Mouse (Mus musculus) midbrain, embryonic 12.5 days (tissue): ENCODE measurements around the gene Ctnnal1. TPM values are rescaled to one million over a fixed set of nuclear protein-coding genes. Genes with fewer than 3 reads are reported as not detected.
"Not testable (repeated sequence)": the region's sequence is repeated elsewhere in the genome, so short reads cannot be mapped to it uniquely, and the experiment has no call there.

Experiments
- ATAC-seq: fragments of 200-750 bp; cut with Nextera tagmentation; 2 replicates; pipeline ENCODE4 v1.8.0; 2017; ENCODE audit warnings: low read depth, moderate TSS enrichment, moderate library complexity; ENCODE audit not compliant: low FRiP score
- H3K27ac ChIP-seq: fragments of 300-500 bp; sonication (generic); replicated peaks from 2 replicates; pipeline ENCODE4 v1.5.1; 2016; ENCODE audit warnings: mild to moderate bottlenecking
- H3K27me3 ChIP-seq: fragments of 300-500 bp; sonication (generic); 2 replicates; pipeline ENCODE4 v1.6.1; 2016; ENCODE audit warnings: mild to moderate bottlenecking
- H3K36me3 ChIP-seq: fragments of 300-500 bp; sonication (generic); 2 replicates; pipeline ENCODE4 v1.6.1; 2016
- H3K4me1 ChIP-seq: fragments of 300-500 bp; sonication (generic); 2 replicates; pipeline ENCODE4 v1.6.1; 2016
- H3K4me2 ChIP-seq: fragments of 300-500 bp; sonication (generic); replicated peaks from 2 replicates; pipeline ENCODE4 v1.6.1; 2016; ENCODE audit warnings: mild to moderate bottlenecking, moderate library complexity
- H3K4me3 ChIP-seq: fragments of 300-500 bp; sonication (generic); 2 replicates; pipeline ENCODE4 v1.5.1; 2016; ENCODE audit warnings: mild to moderate bottlenecking
- H3K9ac ChIP-seq: fragments of 300-500 bp; sonication (generic); replicated peaks from 2 replicates; pipeline ENCODE4 v1.6.1; 2016; ENCODE audit warnings: mild to moderate bottlenecking, moderate library complexity
- H3K9me3 ChIP-seq: fragments of 300-500 bp; sonication (generic); 2 replicates; pipeline ENCODE4 v1.6.1; 2016; ENCODE audit warnings: mild to moderate bottlenecking
- WGBS: fragments of 180-500 bp; shearing (Covaris S2); methylation state at CpG from one replicate; pipeline ENCODE4 v1.1.7; 2016; 5-methylcytosine and 5-hydroxymethylcytosine counted together
- polyA plus RNA-seq: library from polyadenylated mRNA; unstranded; fragments of >200 nt; fragmentation: Nextera tagmentation; extraction: Ambion mirVana; gene quantifications from 2 replicates; pipeline ENCODE4 v1.2.1, GENCODE M21; 2016

The Ctnnal1 gene
- polyA plus RNA-seq, 1 experiment from 2014 or later, result 29.6 TPM

DNA sequence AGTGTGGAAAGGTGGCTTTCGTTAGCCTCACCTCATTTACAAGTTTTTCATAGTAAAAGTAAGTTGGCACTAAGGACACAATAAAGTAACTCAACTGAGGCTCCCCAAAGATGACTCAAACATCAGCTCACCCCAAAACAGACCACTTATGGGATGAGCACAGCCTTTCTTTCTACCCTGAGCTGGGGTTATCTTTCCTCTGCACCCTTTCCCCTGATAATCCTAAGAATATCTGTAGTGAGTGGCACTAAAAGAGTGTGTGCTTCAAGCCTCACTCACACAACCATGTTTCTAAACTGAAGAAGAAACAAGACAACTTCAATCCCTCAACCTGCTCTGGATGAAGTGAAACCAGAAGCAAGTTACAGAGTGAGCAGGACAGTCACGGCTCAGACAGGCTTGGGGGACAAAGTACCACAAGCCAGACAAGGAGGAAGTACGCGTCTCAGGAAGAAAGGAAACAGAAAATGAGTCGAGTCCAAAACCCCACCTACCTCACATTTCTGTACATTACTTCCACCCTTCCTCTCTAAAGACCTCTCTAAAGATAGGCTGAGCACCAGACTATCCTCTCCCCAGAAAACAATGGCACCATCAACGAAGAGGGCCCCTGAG is 27.6 kb upstream of the Ctnnal1 start:
- Histone ChIP-seq H3K27ac (no peak overlapping the region), H3K36me3 (peaks cover 38% of the 10 kb centered on the region), H3K27me3 (no peaks in the 10 kb centered on the region), H3K9ac (no peak overlapping the region), H3K4me1 (no peaks in the 10 kb centered on the region), H3K4me2 (no peak overlapping the region), H3K9me3 (no peaks in the 10 kb centered on the region), H3K4me3 (no peak overlapping the region)
- 95% methylated on average over 6 of the region's 6 CpGs for WGBS
- no peak for ATAC-seq

DNA sequence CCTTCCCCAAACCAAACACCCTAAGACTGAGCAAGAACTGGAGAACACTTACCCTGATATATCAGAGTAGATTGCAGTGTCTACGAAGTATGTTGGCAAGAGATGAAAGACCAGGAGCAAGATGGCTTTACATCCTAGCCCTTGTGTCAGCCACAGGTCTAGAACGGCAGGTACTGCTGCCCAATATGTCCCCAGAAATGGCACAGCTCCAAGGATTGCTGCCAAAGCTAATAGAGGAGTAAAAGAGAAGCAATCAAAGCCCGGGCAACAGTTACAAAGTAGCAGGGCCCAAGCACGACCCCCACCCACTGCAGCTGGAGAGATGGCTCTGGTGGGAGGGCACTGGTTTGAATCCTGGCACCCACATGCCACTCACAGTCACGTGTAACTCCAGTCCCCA is 23.5 kb upstream of the Ctnnal1 start:
- Histone ChIP-seq H3K27ac (no peak overlapping the region), H3K4me2 (no peak overlapping the region), H3K9ac (no peak overlapping the region), H3K4me3 (no peak overlapping the region), H3K4me1 (no peaks in the 10 kb centered on the region), H3K27me3 (no peaks in the 10 kb centered on the region), H3K9me3 (no peaks in the 10 kb centered on the region), H3K36me3 (peaks cover 43% of the 10 kb centered on the region)
- ATAC-seq, result no peak
- WGBS, result 91% methylated on average over 5 of the region's 5 CpGs

DNA sequence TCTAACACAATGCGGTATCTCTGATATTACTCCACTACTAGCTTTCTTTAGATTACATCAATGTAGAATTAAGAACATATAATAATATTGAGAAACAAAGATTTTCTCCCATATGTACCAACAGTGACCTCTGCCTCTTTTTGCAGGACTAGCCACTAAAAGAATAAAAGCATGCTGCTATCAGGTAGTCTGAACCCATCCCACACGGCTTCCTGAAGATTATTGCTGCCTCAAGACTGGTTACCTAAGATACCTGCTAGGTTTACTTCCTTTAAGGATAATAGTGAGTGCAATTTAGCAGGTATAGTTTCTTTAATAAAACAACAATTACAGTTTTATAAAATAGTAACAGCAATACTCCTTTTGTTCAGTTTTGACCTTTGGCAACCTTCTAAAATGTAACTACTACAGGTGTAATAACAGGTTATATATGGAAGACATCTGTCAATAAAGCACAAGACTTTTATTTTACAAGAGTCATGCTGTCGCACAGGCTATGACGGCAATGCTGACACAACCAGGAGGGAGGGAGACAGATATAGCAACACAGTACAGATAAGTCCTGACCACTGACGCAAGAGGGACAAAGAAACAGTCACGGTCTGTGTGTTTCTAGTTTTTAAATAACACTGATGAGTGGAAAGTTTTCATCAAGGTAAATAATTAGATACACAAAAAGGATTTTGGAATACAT is 21.4 kb upstream of the Ctnnal1 start:
- Histone ChIP-seq H3K4me3 (no peak overlapping the region), H3K9me3 (no peaks in the 10 kb centered on the region), H3K36me3 (peaks cover 51% of the 10 kb centered on the region), H3K9ac (no peak overlapping the region), H3K27ac (no peak overlapping the region), H3K27me3 (no peaks in the 10 kb centered on the region), H3K4me1 (no peaks in the 10 kb centered on the region), H3K4me2 (no peak overlapping the region)
- whole genome bisulfite sequencing, result 94% methylated on average over 6 of the region's 6 CpGs
- ATAC-seq, result no peak

DNA sequence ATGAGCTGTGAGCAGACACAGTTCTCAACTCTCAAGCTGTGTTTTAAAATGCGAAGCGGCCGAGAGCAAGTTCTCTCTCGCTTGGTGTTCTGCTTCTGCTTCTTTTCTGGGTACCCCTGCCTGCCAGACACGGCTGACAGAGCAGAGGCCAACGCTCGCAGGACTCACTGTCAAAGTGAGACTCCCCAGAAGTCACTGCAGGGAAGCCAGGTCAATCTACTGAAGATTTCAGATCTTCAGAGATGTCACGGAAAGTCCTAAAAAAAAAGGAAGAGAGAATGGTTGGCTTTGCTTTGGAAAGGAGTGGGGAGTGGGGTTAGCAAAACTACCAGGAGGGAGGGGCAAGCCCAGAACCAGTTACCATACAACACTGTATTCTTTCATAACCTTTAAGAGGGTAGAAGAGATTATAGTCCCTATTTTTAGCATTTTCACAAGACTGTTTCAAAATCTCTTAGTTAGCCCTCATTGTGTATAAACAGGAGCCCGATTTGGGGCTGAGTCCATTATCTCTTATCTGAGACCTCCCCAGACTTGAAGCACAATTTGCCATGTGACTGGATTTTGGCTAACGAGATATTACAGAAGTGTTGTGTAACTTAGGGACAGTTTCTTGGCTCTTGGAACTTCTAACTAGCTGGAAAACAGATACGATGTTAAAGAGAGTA is 15.2 kb upstream of the Ctnnal1 start:
- no peak overlapping the region for H3K4me3 ChIP-seq
- no peak overlapping the region for H3K9ac ChIP-seq
- H3K9me3 ChIP-seq, result no peaks in the 10 kb centered on the region
- no peak overlapping the region for H3K4me2 ChIP-seq
- ATAC-seq, result no peak
- H3K27me3 ChIP-seq, result no peaks in the 10 kb centered on the region
- 92% methylated on average over 11 of the region's 11 CpGs for WGBS
- no peaks in the 10 kb centered on the region for H3K4me1 ChIP-seq
- no peak overlapping the region for H3K27ac ChIP-seq
- H3K36me3 ChIP-seq, result peaks cover 38% of the 10 kb centered on the region; the same call in 1 of the 2 replicates

DNA sequence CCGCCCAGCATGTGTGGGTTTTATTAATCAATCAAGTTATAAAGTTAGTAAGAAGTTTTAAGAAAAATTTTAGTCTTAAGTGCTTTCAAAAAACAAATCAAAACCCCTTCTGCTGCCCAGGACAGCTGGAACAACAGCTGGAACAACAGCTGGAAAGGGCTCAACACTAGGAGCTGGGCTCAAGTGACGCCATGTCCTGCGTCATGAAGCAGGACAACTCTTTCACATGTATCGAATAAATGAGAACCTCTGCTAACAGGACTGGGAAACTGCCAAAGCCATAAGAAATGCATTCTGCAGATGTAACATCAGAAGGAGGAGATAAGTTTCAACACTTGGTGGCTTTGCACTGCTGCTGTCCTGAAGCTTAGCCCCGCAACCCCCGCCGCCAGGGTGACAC is 14.0 kb upstream of the Ctnnal1 start:
- no peak overlapping the region for H3K4me2 ChIP-seq
- peaks cover 37% of the 10 kb centered on the region; the same call in 1 of the 2 replicates for H3K36me3 ChIP-seq
- WGBS, result 94% methylated on average over 7 of the region's 7 CpGs
- H3K4me1 ChIP-seq, result no peaks in the 10 kb centered on the region
- H3K9me3 ChIP-seq, result no peaks in the 10 kb centered on the region
- no peak for ATAC-seq
- no peak overlapping the region for H3K27ac ChIP-seq
- no peak overlapping the region for H3K9ac ChIP-seq
- H3K27me3 ChIP-seq, result no peaks in the 10 kb centered on the region
- no peak overlapping the region for H3K4me3 ChIP-seq

DNA sequence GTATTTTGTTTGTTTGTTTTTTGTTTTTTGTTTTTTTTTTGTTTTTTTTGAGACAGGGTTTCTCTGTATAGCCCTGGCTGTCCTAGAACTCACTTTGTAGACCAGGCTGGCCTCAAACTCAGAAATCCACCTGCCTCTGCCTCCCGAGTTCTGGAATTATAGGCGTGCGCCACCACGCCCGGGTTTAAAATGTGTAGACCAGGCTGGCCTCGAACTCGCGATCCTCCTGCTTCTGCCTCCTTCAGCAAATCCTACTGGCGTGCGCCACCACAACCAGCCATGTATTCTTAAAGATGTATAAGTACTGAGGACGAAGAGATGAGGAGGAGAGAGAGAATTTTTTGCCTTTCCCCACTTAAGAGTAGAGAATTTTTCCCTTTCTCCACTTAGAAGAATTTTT is 5.6 kb upstream of the Ctnnal1 start:
- not testable (repeated sequence) for H3K9ac ChIP-seq, H3K4me3 ChIP-seq, H3K9me3 ChIP-seq, ATAC-seq, H3K4me2 ChIP-seq, H3K27ac ChIP-seq, H3K4me1 ChIP-seq, H3K27me3 ChIP-seq
- WGBS, result 96% methylated on average over 11 of the region's 11 CpGs
- peaks cover 17% of the 10 kb centered on the region; the same call in 1 of the 2 replicates for H3K36me3 ChIP-seq

DNA sequence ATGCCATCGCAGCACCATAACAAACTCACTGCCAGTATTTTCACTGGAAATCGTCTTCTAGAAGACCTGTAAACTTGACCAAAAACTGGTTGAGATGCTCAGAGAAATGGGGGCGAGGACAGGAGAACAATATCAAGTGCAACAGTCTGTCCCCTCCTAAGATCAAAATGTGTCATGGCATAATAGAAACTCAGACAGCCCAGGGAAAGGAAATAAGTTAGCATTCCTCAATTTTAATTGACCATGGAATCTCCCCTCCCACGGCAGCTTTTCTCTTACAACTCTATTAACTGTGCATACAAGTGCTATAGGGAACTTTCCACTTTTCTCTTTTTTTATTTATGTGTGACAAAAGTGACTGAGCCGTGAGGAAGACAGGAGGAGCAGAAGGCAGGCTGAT is 2.8 kb upstream of the Ctnnal1 start:
- H3K36me3 ChIP-seq, result peaks cover 7% of the 10 kb centered on the region; the same call in 1 of the 2 replicates
- no peak overlapping the region for H3K4me2 ChIP-seq
- WGBS, result 78% methylated on average over 5 of the region's 5 CpGs
- H3K9me3 ChIP-seq, result no peaks in the 10 kb centered on the region; the same call in 1 of the 2 replicates
- H3K27me3 ChIP-seq, result no peaks in the 10 kb centered on the region
- no peak for ATAC-seq
- no peak overlapping the region for H3K9ac ChIP-seq
- H3K27ac ChIP-seq, result no peak overlapping the region
- no peak overlapping the region for H3K4me3 ChIP-seq
- H3K4me1 ChIP-seq, result peaks cover 13% of the 10 kb centered on the region

DNA sequence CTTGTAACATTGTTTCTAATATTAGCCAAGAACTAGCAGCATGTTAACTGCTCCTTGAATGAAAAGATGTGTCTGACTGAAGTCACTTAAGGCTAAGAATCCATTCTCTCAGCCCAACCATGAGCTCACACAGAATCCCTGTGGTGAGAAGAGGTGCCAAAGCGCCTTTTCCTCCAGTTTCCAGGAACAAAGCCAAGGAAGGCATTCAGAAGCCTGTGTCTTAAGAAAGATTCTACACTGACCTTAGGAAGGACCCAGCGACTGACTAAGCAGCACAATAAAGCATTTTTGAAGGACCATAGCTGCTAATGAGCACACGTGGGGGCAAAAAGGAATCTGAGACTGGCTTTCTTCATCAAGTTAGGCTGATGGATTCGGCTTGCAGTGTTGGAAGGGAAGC is 983 bp upstream of the Ctnnal1 start:
- Histone ChIP-seq H3K9me3 (no peaks in the 10 kb centered on the region; the same call in 1 of the 2 replicates), H3K27me3 (no peaks in the 10 kb centered on the region), H3K36me3 (peaks cover 2% of the 10 kb centered on the region; the same call in 1 of the 2 replicates), H3K9ac (no peak overlapping the region), H3K27ac (no peak overlapping the region), H3K4me2 (no peak overlapping the region), H3K4me3 (no peak overlapping the region), H3K4me1 (peaks cover 13% of the 10 kb centered on the region)
- WGBS, result 46% methylated on average over 4 of the region's 4 CpGs
- ATAC-seq, result no peak

DNA sequence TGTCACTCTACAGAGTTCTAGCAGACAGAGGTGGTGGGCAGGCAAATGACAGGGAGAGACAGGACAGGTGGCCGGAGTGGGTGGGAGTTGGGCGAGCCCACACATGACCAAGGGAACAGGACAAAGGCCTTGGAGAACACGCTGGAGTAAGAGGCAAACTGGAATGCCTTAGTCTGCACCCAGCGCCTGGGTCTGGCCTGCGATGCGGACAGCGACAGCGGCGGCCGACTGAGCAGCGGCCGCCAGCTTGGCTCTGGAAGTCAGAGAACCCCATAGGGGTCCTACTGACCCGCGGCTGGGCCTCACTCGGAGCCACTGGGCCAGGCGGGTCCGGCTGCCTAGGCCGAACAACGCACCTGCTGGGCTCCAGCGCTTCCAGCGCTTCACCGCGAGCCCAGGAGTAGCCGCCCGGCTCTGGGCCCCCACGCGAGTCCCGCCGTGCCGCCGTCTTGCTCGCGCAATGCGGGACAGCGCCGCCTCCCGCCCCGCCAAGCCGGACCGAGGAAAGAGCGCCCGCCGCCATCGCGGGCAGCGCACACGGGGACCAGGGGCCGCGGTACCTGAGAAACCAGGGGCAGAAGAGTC is 479 bp downstream of the Ctnnal1 start:
- peak; percentile 79 for ATAC-seq
- H3K9ac ChIP-seq, result peak overlapping the region; percentile 82

DNA sequence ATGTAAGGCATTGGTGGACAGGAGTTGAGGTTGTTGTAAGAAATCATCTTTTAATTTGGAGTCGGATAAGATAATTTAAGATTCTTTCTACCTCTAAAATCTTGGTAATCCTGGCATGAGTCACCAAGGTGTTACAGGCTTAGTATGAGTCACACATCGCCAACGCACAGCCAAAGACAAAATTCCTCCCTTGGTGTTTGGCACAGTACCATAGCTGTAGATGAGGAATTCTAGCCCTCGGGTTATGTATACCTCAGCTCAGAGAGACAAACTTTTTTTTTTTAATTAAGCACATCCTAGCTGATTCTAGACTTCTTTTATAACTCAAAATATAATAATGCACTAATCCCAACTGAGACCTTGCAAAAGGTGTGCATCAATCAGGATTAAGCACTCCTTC is 972 bp downstream of the Ctnnal1 start:
- Histone ChIP-seq H3K9ac (peak overlapping the region; percentile 82), H3K27me3 (no peaks in the 10 kb centered on the region), H3K9me3 (no peaks in the 10 kb centered on the region), H3K4me3 (peak overlapping the region; percentile 89), H3K36me3 (no peaks in the 10 kb centered on the region), H3K4me2 (peak overlapping the region; percentile 81), H3K4me1 (peaks cover 13% of the 10 kb centered on the region), H3K27ac (no peak overlapping the region)
- no peak for ATAC-seq
- WGBS, result 47% methylated on average over 4 of the region's 4 CpGs

More for the DNA sequence above, 479 bp downstream of the Ctnnal1 start:
- Histone ChIP-seq H3K4me3 (peak overlapping the region; percentile 89), H3K4me2 (peak overlapping the region; percentile 81), H3K27me3 (no peaks in the 10 kb centered on the region), H3K36me3 (no peaks in the 10 kb centered on the region), H3K27ac (peak overlapping the region; percentile 77), H3K9me3 (no peaks in the 10 kb centered on the region), H3K4me1 (peaks cover 13% of the 10 kb centered on the region)
- under 1% methylated on average over 47 of the region's 49 CpGs for WGBS

DNA sequence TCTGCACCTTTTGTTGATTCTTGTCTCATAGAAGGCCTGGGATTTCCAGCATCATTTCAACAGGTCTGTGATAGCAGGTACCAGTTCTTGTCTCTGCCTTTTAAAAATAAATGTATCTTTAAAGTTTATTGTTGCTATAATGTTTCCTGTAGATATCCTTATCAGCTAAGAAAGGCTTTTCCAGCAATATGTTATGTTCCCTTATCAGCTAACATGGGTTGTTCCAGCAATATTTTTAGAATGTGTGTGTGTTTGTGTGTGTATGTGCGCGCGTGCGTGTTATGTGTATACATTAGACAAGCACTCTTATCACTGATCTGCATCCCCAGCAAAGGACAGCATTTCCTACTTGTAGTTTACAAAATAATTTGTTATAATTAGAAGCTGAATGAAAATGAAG is 3.4 kb downstream of the Ctnnal1 start:
- peaks cover 13% of the 10 kb centered on the region for H3K4me1 ChIP-seq
- WGBS, result over 99% methylated on average over 4 of the region's 4 CpGs
- H3K9ac ChIP-seq, result no peak overlapping the region
- no peak overlapping the region for H3K27ac ChIP-seq
- ATAC-seq, result no peak
- H3K9me3 ChIP-seq, result no peaks in the 10 kb centered on the region
- H3K4me2 ChIP-seq, result no peak overlapping the region
- no peaks in the 10 kb centered on the region for H3K27me3 ChIP-seq
- no peaks in the 10 kb centered on the region for H3K36me3 ChIP-seq
- no peak overlapping the region for H3K4me3 ChIP-seq

DNA sequence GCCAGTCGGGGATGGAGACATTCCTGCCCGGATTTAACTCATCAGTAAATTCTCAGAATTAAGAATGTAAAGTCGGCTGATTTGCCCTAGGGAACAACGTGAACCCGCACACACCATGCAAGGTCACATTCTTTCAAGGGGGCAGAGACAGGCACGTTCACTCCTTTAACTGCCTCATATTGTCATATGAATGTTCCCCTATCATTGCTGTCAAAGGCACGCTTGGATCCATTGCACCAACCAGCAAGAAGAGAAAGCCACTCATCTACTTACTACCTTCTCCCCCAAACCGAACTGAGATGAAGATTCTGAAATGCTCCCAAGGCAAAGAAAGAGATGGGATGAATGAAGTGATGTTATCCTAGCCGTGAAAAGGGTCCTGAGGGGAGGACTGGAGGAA is 6.3 kb downstream of the Ctnnal1 start:
- ATAC-seq, result no peak
- Histone ChIP-seq H3K36me3 (no peaks in the 10 kb centered on the region), H3K4me3 (no peak overlapping the region), H3K27ac (no peak overlapping the region), H3K4me1 (peaks cover 9% of the 10 kb centered on the region), H3K9ac (no peak overlapping the region), H3K4me2 (no peak overlapping the region), H3K9me3 (no peaks in the 10 kb centered on the region), H3K27me3 (no peaks in the 10 kb centered on the region)
- 83% methylated on average over 9 of the region's 9 CpGs for WGBS
